Mouse (Mus musculus) C2C12 (cell line): ENCODE data around the gene Nostrin.

Source experiments
- CTCF ChIP-seq: IDR thresholded peaks from one replicate; pipeline ENCODE4 v1.5.1; 2011; ENCODE audit not compliant: control insufficient read depth, insufficient read depth, insufficient read length
- FOSL1 ChIP-seq: IDR thresholded peaks from one replicate; pipeline ENCODE4 v1.8.0; 2011; ENCODE audit warnings: mild to moderate bottlenecking, low read length; ENCODE audit not compliant: poor library complexity, insufficient read depth, severe bottlenecking
- MAX ChIP-seq: IDR thresholded peaks from one replicate; pipeline ENCODE4 v1.6.1; 2011; ENCODE audit warnings: mild to moderate bottlenecking, control low read depth
- MYOD1 ChIP-seq: IDR thresholded peaks from one replicate; pipeline ENCODE4 v1.6.1; 2011; ENCODE audit warnings: low read depth; ENCODE audit not compliant: control insufficient read depth, insufficient read length
- USF1 ChIP-seq: IDR thresholded peaks from one replicate; pipeline ENCODE4 v1.6.1; 2011; ENCODE audit warnings: low read depth, mild to moderate bottlenecking, control low read depth, moderate library complexity

- no peak for TF ChIP-seq MAX
- peak; percentile 66 for TF ChIP-seq MYOD1
- no peak for TF ChIP-seq CTCF
- no peak for TF ChIP-seq USF1
- TF ChIP-seq FOSL1: no peak
Measured at GRCm38 (mm10) chr2:69170395-69171077, 34.9 kb downstream of the Nostrin start.
